Mouse (Mus musculus) induced T-regulatory cell, adult 2 months (primary cell): Measurements from ENCODE around the gene Ptprcap.
A peak's percentile ranks its signal among the peaks of the same experiment; 100 is the strongest.

ENCODE experiments used
- DNase-seq: peaks from one replicate; pipeline ENCODE4 v3.0.0-alpha.2; 2012; ENCODE audit warnings: low read depth

Ptprcap gene

DNA sequence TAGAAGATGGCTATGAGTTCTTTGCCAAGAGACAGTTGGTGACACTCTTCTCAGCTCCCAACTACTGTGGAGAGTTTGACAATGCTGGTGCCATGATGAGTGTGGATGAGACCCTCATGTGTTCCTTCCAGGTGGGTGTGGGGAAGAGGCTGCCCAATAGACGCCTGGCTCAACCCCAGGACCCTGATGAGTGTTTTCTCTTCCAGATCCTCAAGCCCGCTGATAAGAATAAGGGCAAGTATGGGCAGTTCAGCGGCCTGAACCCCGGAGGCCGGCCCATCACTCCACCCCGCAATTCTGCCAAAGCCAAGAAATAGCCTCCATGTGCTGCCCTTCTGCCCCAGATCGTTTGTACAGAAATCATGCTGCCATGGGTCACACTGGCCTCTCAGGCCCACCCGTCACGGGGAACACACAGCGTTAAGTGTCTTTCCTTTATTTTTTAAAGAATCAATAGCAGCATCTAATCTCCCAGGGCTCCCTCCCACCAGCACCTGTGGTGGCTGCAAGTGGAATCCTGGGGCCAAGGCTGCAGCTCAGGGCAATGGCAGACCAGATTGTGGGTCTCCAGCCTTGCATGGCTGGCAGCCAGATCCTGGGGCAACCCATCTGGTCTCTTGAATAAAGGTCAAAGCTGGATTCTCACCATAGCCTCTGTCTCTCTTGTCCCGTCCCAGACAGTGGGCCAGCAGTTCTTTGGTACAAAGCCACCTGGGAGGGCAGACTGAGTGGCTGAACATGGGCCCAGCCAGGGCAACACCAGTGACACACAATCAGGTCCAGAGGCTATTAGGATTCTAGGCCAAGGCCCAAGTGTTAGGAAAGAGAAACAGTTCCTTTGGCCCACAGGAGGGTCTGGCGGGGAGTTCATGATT is 41.6 kb downstream of the Ptprcap start:
- no peak for DNase-seq

DNA sequence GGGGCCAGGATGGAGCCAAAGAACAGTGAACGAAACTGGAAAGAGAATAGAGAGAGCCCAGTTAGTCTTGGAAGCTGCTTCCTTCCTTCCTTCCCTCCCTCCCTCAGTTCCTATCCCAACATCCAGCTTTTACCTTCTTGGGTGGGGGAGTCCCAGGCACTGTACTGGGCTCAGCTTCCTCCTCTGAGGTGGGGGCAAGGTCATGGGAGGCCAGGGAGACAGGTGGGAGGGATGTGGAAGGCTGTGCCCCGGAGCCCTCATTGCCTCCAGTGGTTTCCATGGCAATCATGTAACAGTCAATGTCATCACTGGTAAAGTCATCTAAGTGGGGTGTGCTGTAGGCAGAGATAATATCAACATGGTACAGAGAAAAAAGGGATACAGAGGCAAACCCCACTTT is 42.6 kb downstream of the Ptprcap start:
- DNase-seq = no peak

DNA sequence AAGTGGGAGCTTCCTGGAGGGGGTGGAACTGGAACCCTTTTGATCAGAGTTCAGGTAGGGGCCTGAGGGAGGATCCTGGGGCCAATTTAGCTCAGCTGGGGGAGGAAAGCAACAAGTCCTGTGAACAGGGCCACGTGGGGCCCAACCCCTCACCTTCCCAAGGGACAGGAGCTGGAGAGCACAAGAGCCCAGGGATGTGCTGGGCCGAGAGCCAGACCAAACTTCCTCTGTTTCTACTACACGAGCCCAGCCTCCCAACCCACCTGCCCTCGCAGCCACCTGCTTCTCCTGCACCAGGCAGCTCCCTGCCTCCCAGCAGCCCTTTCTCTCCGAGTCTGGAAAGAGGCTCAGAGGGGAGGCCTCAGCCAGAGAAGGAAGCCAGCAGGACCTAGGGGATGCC is 43.1 kb downstream of the Ptprcap start:
- DNase-seq = no peak

DNA sequence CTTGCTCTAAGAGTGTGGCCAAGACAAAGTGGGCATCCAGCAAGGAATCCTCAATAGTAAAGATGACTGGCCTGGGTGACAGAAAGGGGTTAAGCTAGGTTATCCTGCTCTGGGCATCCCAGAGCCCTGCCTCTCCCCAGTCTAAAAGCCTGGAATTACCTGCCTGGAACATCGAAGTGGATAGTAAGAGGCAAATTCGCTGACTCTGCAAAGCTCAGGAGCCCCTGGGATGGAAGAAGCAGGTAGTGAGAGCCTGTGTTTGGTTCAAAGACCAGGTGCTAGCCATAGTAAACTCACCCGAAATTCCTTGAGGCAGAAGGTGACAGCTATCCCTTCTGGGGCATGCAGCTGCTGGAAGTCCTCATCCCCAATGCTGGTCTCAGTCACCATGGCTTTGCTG is 43.8 kb downstream of the Ptprcap start:
- DNase-seq = no peak

DNA sequence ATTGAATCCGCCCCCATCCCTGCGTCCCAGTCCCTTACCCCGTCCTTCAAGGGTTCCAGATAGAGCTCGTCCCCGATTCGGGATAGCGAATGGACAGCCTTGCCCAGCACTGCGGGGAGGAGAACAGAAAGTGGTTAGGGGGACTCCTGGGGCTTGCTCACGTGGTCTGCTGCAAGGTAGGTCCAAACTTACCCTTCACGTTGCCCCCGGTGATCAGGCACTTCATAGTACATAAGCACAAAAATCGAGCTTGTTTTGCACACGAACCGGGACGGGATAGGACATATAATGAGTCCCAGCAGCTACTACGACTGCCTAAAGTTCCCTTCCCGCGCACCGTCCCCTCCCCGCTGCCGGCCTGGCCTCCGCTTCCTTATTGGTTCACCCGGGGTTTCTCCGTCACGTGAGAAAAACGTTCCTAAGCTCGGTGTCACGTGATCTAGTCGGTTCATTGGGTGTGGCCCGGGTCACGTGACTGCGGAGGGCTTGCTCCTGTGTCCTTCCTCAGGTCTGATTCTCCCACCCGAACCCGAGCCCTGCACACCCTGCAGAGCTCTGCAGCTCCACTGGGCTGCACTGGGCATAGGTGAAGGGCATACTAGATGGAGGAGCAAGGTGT is 48.0 kb downstream of the Ptprcap start, which contains the start of gene Rad9a:
Gene Rad9a (minus strand): TSS at position 372 of the 619 bp plus-strand sequence.
- peak; percentile 98 for DNase-seq

DNA sequence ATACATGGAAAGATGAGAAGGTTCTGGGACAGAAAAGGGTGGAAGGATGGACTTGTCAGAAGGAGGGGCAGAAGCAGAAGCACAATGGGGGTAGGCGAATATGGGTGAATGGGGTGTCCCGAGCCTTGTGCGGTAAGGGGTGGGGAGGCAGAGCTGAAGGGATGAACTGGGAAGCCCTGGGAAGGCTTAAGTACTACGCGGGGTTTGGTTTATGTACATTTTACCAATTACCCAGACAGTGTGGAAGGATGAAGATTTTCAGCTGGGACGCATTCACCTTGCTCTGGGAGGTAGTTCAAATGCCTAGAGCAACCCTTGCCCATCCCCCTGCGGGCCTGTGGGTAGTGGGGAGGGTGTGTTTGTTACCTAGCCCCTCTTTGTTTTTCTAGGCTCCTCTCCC is 48.7 kb downstream of the Ptprcap start:
- DNase-seq = peak; percentile 47

DNA sequence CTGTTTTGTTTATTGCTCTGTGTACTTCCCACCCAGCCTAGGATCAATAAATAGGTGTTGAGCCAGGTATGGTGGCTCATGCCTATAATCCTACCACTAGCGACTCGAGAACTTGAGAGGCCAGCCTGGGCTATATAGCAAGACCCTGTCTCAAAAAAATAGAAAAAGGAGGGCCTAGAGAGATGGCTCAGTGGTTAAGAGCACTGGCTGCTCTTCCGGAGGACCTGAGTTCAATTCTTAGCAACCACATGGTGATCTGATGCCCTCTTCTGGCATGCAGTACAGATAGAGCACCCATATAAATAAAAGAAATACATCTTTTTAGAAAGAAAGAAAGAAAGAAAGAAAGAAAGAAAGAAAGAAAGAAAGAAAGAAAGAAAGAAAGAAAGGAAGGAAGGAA is 49.7 kb downstream of the Ptprcap start:
- peak; percentile 77 for DNase-seq

DNA sequence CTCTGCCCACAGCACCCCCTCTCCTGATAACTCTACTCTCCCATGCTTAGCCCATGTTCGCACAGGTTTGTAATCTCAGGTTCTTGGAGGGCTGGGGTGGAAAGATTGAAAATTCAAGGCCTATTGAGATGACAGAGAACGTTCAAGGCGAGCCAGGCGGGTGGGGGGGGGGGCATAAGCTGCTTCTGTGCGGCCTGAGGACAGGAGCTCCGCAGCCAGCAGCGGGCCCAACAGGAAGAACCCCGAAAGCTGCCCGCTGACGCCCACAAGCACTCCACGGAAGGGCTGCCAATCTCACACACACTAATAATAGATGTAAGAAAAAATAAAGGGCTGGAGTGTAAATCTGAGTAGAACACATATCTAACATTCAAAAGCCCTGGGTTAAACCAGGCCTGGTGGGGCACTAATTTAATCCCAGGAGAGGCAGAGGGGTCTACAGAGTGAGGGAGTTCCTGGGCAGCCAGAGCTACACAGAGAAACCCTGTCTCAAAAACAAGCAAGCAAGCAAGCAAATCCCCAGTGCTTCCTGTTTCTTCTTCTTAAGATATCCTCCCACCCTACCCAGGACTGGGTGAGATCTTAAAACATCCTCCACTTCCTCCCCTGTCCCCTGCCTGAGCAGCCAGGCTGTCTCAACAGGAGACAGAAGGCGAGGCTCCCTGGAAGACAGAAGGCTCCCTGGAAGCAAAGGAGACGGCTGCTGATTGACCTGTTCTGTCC is 50.4 kb downstream of the Ptprcap start:
- DNase-seq = peak; percentile 72

DNA sequence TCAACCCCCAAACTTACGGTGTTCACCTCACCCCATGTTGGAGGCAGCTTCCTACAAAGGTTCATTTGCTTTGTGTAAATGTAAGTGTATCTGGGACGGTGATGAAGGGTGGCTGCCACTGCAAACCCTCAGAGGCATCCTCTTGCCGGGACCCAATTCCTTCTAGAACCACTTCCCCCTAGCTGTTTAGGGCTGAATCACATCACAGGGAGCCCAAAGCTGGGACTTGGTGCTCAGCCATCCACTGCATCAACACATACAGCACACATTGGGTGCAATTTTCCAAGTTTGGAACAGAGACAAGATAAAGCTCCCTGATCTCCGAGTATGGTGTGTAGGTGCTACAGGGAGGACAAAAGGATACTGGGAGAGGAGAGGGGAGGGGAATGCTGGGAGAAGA is 51.5 kb downstream of the Ptprcap start:
- no peak for DNase-seq
